Mouse (Mus musculus) cerebellum, adult 11 months (tissue): Measurements from ENCODE around the gene Wdfy3.
A peak's percentile ranks its signal among the peaks of the same experiment; 100 is the strongest.
"Not testable (repeated sequence)": the region's sequence is repeated elsewhere in the genome, so short reads cannot be mapped to it uniquely, and the experiment has no call there.

Experiments
- DNase-seq: peaks from one replicate; pipeline ENCODE4 v3.0.0; 2022

Wdfy3 gene

GRCm38 (mm10) chr5:101876185-101876584 is 193.5 kb downstream of the Wdfy3 start:
- no peak for DNase-seq

GRCm38 (mm10) chr5:101866722-101867121 is 203.0 kb downstream of the Wdfy3 start:
- no peak for DNase-seq

- DNase-seq: no peak
Measured at GRCm38 (mm10) chr5:101863946-101864345, 205.8 kb downstream of the Wdfy3 start.

GRCm38 (mm10) chr5:101862651-101863050 is 207.1 kb downstream of the Wdfy3 start:
- no peak for DNase-seq

GRCm38 (mm10) chr5:101861786-101862571 is 207.7 kb downstream of the Wdfy3 start:
- no peak for DNase-seq

- no peak for DNase-seq
Measured at GRCm38 (mm10) chr5:101858891-101859436, 210.8 kb downstream of the Wdfy3 start.

- DNase-seq: no peak
Measured at GRCm38 (mm10) chr5:101855475-101855874, 214.2 kb downstream of the Wdfy3 start.

GRCm38 (mm10) chr5:101854667-101855066 is 215.1 kb downstream of the Wdfy3 start:
- DNase-seq: no peak

- DNase-seq: no peak
Measured at GRCm38 (mm10) chr5:101854100-101854499, 215.6 kb downstream of the Wdfy3 start.

GRCm38 (mm10) chr5:101852116-101852680 is 217.5 kb downstream of the Wdfy3 start:
- no peak for DNase-seq

- DNase-seq: no peak
Measured at GRCm38 (mm10) chr5:101851133-101851532, 218.6 kb downstream of the Wdfy3 start.

GRCm38 (mm10) chr5:101847762-101848161 is 222.0 kb downstream of the Wdfy3 start:
- no peak for DNase-seq

GRCm38 (mm10) chr5:101847323-101847722 is 222.4 kb downstream of the Wdfy3 start:
- no peak for DNase-seq

- DNase-seq: no peak
Measured at GRCm38 (mm10) chr5:101845930-101846329, 223.8 kb downstream of the Wdfy3 start.

- DNase-seq: no peak
Measured at GRCm38 (mm10) chr5:101845011-101845410, 224.7 kb downstream of the Wdfy3 start.

GRCm38 (mm10) chr5:101840476-101840875 is 229.2 kb downstream of the Wdfy3 start:
- DNase-seq: no peak

- DNase-seq: not testable (repeated sequence)
Measured at GRCm38 (mm10) chr5:101837605-101838004, 232.1 kb downstream of the Wdfy3 start.

- DNase-seq: no peak
Measured at GRCm38 (mm10) chr5:101836221-101836620, 233.5 kb downstream of the Wdfy3 start.

- no peak for DNase-seq
Measured at GRCm38 (mm10) chr5:101833875-101834274, 235.8 kb downstream of the Wdfy3 start.

- DNase-seq: no peak
Measured at GRCm38 (mm10) chr5:101832991-101833390, 236.7 kb downstream of the Wdfy3 start.

- DNase-seq: peak; percentile 31
Measured at GRCm38 (mm10) chr5:101832042-101832441, 237.7 kb downstream of the Wdfy3 start.

- no peak for DNase-seq
Measured at GRCm38 (mm10) chr5:101830180-101830579, 239.5 kb downstream of the Wdfy3 start.

GRCm38 (mm10) chr5:101828932-101829331 is 240.8 kb downstream of the Wdfy3 start:
- no peak for DNase-seq

- DNase-seq: no peak
Measured at GRCm38 (mm10) chr5:101827477-101827876, 242.2 kb downstream of the Wdfy3 start.
